ENCODE assay signal across 8 mouse cellular contexts in the genomic region with DNA sequence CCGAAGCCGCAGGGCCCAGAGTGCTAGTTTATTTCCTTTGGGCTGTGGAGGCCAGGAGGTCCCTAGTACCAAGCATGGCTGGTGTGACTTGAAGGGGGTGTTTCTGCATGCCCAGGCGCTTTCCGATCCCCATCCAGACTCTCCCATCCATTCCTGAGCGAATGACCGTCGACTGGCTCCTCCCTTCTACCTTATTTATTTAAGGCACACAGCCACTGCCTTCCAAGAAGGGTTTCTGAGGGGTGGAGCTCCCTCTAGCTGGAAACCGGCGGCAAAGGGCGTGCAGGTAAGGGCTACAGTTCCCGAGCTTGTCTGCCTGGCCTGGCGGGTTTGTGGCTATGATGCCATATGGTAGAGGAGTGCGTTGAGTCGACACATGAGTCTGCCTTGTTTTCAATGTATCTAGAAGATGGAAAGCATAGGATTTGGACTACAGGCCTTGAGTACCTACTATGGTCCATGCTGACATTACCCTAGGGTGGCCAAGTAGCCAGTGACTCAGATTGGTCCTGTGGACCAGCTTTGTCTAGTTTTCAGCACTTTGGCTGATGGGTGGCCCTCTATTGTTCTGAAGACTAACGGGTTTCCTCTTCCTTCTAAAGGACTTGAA. TPM values are rescaled to one million over a fixed set of nuclear protein-coding genes. Genes with fewer than 3 reads are reported as not detected.
DNase-seq lines count a peak whose midpoint lies in the region; ATAC-seq and TF ChIP-seq lines count a peak whose summit lies in the region.

No protein-coding gene starts in this region.

- H3K4me3 ChIP-seq in testis, adult 2 months (ENCODE audit: control insufficient read depth, low read depth, low read length): peak overlapping the region; percentile 92
- peak overlapping the region; percentile 100 for H3K4me3 ChIP-seq in kidney, embryonic 14.5 days (ENCODE audit: low read length)
- H3K4me3 ChIP-seq in lung, embryonic 14.5 days (ENCODE audit: low read depth, low read length): peak overlapping the region; percentile 99
- H3K4me3 ChIP-seq in spleen, adult 2 months (ENCODE audit: extremely low read depth, insufficient read depth, insufficient read length): peak overlapping the region; percentile 94

- H3K27ac ChIP-seq in testis, adult 2 months (ENCODE audit: control insufficient read depth, insufficient read depth, low read depth, low read length): peak overlapping the region; percentile 93
- H3K27ac ChIP-seq in kidney, embryonic 14.5 days (ENCODE audit: low read depth, low read length): peak overlapping the region; percentile 95
- H3K27ac ChIP-seq in lung, embryonic 14.5 days (ENCODE audit: low read depth): peak overlapping the region; percentile 96
- H3K27ac ChIP-seq in spleen, adult 2 months (ENCODE audit: insufficient read depth, low read length): peak overlapping the region; percentile 95

- whole genome bisulfite sequencing in kidney, embryonic 14.5 days: 0% methylated on average over 15 of the region's 15 CpGs
- under 1% methylated on average over 15 of the region's 15 CpGs for WGBS in lung, embryonic 14.5 days
- under 1% methylated on average over 15 of the region's 15 CpGs for WGBS in spleen, adult 2 months

- H3K4me2 ChIP-seq in kidney, embryonic 14.5 days (replicated peaks; ENCODE audit: low read depth, low read length): peak overlapping the region; percentile 86
- peak overlapping the region; percentile 91 for H3K4me2 ChIP-seq in lung, embryonic 14.5 days

- no peaks in the 10 kb centered on the region for H3K36me3 ChIP-seq in testis, adult 2 months (ENCODE audit: control insufficient read depth, insufficient read depth, low read length)
- H3K36me3 ChIP-seq in kidney, embryonic 14.5 days (ENCODE audit: control insufficient read depth, insufficient read depth, low read length): peaks cover 28% of the 10 kb centered on the region
- peaks cover 40% of the 10 kb centered on the region for H3K36me3 ChIP-seq in lung, embryonic 14.5 days (ENCODE audit: insufficient read depth)
- H3K36me3 ChIP-seq in spleen, adult 2 months (ENCODE audit: control insufficient read depth, insufficient read depth, low read length): peaks cover 8% of the 10 kb centered on the region

- TF ChIP-seq CTCF in testis, adult 2 months (IDR thresholded peaks at IDR 0.05; ENCODE audit: control insufficient read depth, insufficient read depth, insufficient replicate concordance, low read depth, low read length): no peak
- no peak for TF ChIP-seq CTCF in lung, embryonic 14.5 days (IDR thresholded peaks at IDR 0.05; ENCODE audit: low read depth)
- TF ChIP-seq CTCF in spleen, adult 2 months (IDR thresholded peaks at IDR 0.05; ENCODE audit: extremely low read depth, insufficient read depth, insufficient read length, insufficient replicate concordance): 0 out of 2 replicates have a peak, but pooled peaks have one; percentile 11

- H3K27me3 ChIP-seq in testis, adult 2 months (ENCODE audit: control insufficient read depth, insufficient read depth, low read length): no peaks in the 10 kb centered on the region
- no peaks in the 10 kb centered on the region for H3K27me3 ChIP-seq in kidney, embryonic 14.5 days (ENCODE audit: control insufficient read depth, insufficient read depth, low read length)
- no peaks in the 10 kb centered on the region for H3K27me3 ChIP-seq in lung, embryonic 14.5 days (ENCODE audit: insufficient read depth, low read length)
- H3K27me3 ChIP-seq in spleen, adult 2 months (ENCODE audit: control insufficient read depth, insufficient read depth, low read length): no peaks in the 10 kb centered on the region

- H3K9me3 ChIP-seq in kidney, embryonic 14.5 days (ENCODE audit: control insufficient read depth, low read length): no peaks in the 10 kb centered on the region
- no peaks in the 10 kb centered on the region for H3K9me3 ChIP-seq in lung, embryonic 14.5 days (ENCODE audit: low read depth, low read length)

- no peak for TF ChIP-seq POLR2A in testis, adult 2 months (IDR thresholded peaks at IDR 0.05; ENCODE audit: control insufficient read depth, low read depth, low read length)
- TF ChIP-seq POLR2A in spleen, adult 2 months (IDR thresholded peaks at IDR 0.05; ENCODE audit: low read depth, low read length): no peak

- peaks cover 22% of the 10 kb centered on the region for H3K4me1 ChIP-seq in testis, adult 2 months (ENCODE audit: control insufficient read depth, insufficient read depth, low read length)
- peaks cover 17% of the 10 kb centered on the region for H3K4me1 ChIP-seq in kidney, embryonic 14.5 days (ENCODE audit: control insufficient read depth, insufficient read depth, low read length)
- H3K4me1 ChIP-seq in lung, embryonic 14.5 days (ENCODE audit: insufficient read depth): peaks cover 9% of the 10 kb centered on the region
- H3K4me1 ChIP-seq in spleen, adult 2 months (ENCODE audit: control insufficient read depth, insufficient read depth, insufficient read length): peaks cover 13% of the 10 kb centered on the region

- no peak for DNase-seq in testis, postnatal 10 days (ENCODE audit: low spot score)
- DNase-seq in cerebellum, adult 9-11 months: peak; percentile 89
- DNase-seq in heart, adult 9 months (ENCODE audit: low spot score in 2 of 2): peak; percentile 55 to 56
- DNase-seq in lung, embryonic 14.5 days: peak; percentile 71
- DNase-seq in spleen, adult 2 months (ENCODE audit: low read depth in 1 of 2, low spot score in 2 of 2): peak in 1 of 2 experiments; percentile 40
- DNase-seq in gastrocnemius, postnatal 10 days: no peak

- peak overlapping the region; percentile 100 for H3K9ac ChIP-seq in kidney, embryonic 14.5 days (ENCODE audit: low read depth, low read length)
- H3K9ac ChIP-seq in lung, embryonic 14.5 days: peak overlapping the region; percentile 100

- ATAC-seq in kidney, embryonic 14.5 days (ENCODE audit: low FRiP score, low TSS enrichment): no peak
- ATAC-seq in lung, embryonic 14.5 days (ENCODE audit: insufficient read depth): no peak

RNA-seq across cellular contexts. Expression of a gene that starts 2.1 kb away (rescaled TPM):
- polyA plus RNA-seq in testis, adult 2 months (2012; rRNA removed): 126 and 135 TPM in 2 replicates
- 3,750 and 4,450 TPM in 2 replicates for polyA plus RNA-seq in kidney, embryonic 14.5 days (2014; fragmentation: Nextera tagmentation; extraction: Ambion mirVana)
- 3,453 and 3,547 TPM in 2 replicates for polyA plus RNA-seq in lung, embryonic 14.5 days (2014; fragmentation: Nextera tagmentation; extraction: Ambion mirVana)
- polyA plus RNA-seq in spleen, adult 2 months (2012; rRNA removed): 915 and 918 TPM in 2 replicates
- total RNA-seq in gastrocnemius, postnatal 10 days (2021): 100 to 1,000 TPM; 358 to 428 TPM

RNA-seq across cellular contexts. Expression of a gene that starts 53.8 kb away (rescaled TPM):
- polyA plus RNA-seq in testis, adult 2 months (2012; rRNA removed): 70.0 and 73.7 TPM in 2 replicates
- polyA plus RNA-seq in kidney, embryonic 14.5 days (2014; fragmentation: Nextera tagmentation; extraction: Ambion mirVana): 65.5 and 71.7 TPM in 2 replicates
- 57.6 and 58.5 TPM in 2 replicates for polyA plus RNA-seq in lung, embryonic 14.5 days (2014; fragmentation: Nextera tagmentation; extraction: Ambion mirVana)
- polyA plus RNA-seq in spleen, adult 2 months (2012; rRNA removed): 11.3 and 11.7 TPM in 2 replicates
- 10 to 100 TPM; 32.5 to 40.2 TPM for total RNA-seq in gastrocnemius, postnatal 10 days (2021)

RNA-seq across cellular contexts. Expression of a gene that starts 54.0 kb away (rescaled TPM):
- polyA plus RNA-seq in testis, adult 2 months (2012; rRNA removed): 25.1 and 32.2 TPM in 2 replicates
- polyA plus RNA-seq in kidney, embryonic 14.5 days (2014; fragmentation: Nextera tagmentation; extraction: Ambion mirVana): 40.4 and 45.4 TPM in 2 replicates
- polyA plus RNA-seq in lung, embryonic 14.5 days (2014; fragmentation: Nextera tagmentation; extraction: Ambion mirVana): 37.6 and 38.0 TPM in 2 replicates
- 20.0 and 24.2 TPM in 2 replicates for polyA plus RNA-seq in spleen, adult 2 months (2012; rRNA removed)
- 10 to 100 TPM; 10.5 to 12.6 TPM for total RNA-seq in gastrocnemius, postnatal 10 days (2021)

Comparison
In these comparisons a context has a peak if more than half of its experiments do, and no peak if none do; other contexts are left out.
1. DNase-seq: peak in cerebellum, adult 9-11 months (single experiment), heart, adult 9 months (2 of 2) and lung, embryonic 14.5 days (single experiment); none in testis, postnatal 10 days (single experiment) and gastrocnemius, postnatal 10 days (single experiment).
2. Peak in every context shown above with its lines, with median percentiles within 50 percentile points of each other: H3K27ac ChIP-seq and H3K4me3 ChIP-seq.